Mouse (Mus musculus): Measurements from ENCODE around the gene Sh3gl1. TPM values are rescaled to one million over a fixed set of nuclear protein-coding genes. Genes with fewer than 3 reads are reported as not detected.

Sh3gl1 gene
- total and polyA plus RNA-seq, 3 experiments: 29.3 to 39.0 (median 38.0) TPM

- Histone ChIP-seq H3K36me3 (replicated peaks in 1 of 2; ENCODE audit: control insufficient read depth in 1 of 2, insufficient read depth in 1 of 2, low read length in 1 of 2) (peaks cover 41 to 88% of the 10 kb centered on the region in 2 experiments), H3K4me1 (ENCODE audit: control insufficient read depth in 1 of 2, insufficient read depth in 2 of 2) (peaks cover 29 to 67% of the 10 kb centered on the region in 2 experiments), H3K27ac (ENCODE audit: insufficient read depth, low read depth) (no peak overlapping the region), H3K79me2 (replicated peaks; ENCODE audit: control insufficient read depth, extremely low read depth, insufficient read depth, poor library complexity, severe bottlenecking) (peaks cover 15% of the 10 kb centered on the region), H3K27me3 (replicated peaks) (no peaks in the 10 kb centered on the region), H3K9ac (ENCODE audit: insufficient read depth, low read depth) (no peak overlapping the region), H3K4me2 (ENCODE audit: insufficient read depth, low read depth, poor library complexity, severe bottlenecking) (no peak overlapping the region), H3K9me3 (replicated peaks; ENCODE audit: low read length) (no peaks in the 10 kb centered on the region), H3K4me3 (replicated peaks in 1 of 3; ENCODE audit: low read depth in 2 of 3, low read length in 2 of 3, poor library complexity in 1 of 3) (no peak overlapping the region)
- TF ChIP-seq GABPA (IDR thresholded peaks at IDR 0.05; ENCODE audit: insufficient replicate concordance, low read depth, low read length) (no peak), CTCF (conservative IDR thresholded peaks at IDR 0.05 in 1 of 2, IDR thresholded peaks at IDR 0.05 in 1 of 2; ENCODE audit: low read depth in 2 of 2, low read length in 2 of 2) (peak in 1 of 2 experiments; percentile 10; a peak in 1 of 4 replicates), SIN3A (IDR thresholded peaks at IDR 0.05; ENCODE audit: low read length) (no peak), MAZ (IDR thresholded peaks at IDR 0.05; ENCODE audit: low read depth, low read length) (no peak)
- no peak for DNase-seq (ENCODE audit: extremely low read depth)
- in situ Hi-C loops (cut with MboI; ENCODE audit: low pct_ligation_motif_present, low pct_unique_long_range_greater_than_20kb, low sequenced_read_pairs): no loop called here
- dilution Hi-C loops (cut with MboI; ENCODE audit: extremely low pct_ligation_motif_present, extremely low pct_unique_long_range_greater_than_20kb, low sequenced_read_pairs): no loop called here
These were observed 15.1 kb downstream of the Sh3gl1 start for GRCm38 (mm10) chr17:56021161-56021910.

- H3K4me2 ChIP-seq (ENCODE audit: insufficient read depth, low read depth, poor library complexity, severe bottlenecking): no peak overlapping the region
- no peaks in the 10 kb centered on the region for H3K27me3 ChIP-seq (replicated peaks)
- in situ Hi-C loops (cut with MboI; ENCODE audit: low pct_ligation_motif_present, low pct_unique_long_range_greater_than_20kb, low sequenced_read_pairs) (no loop called here), dilution Hi-C loops (cut with MboI; ENCODE audit: extremely low pct_ligation_motif_present, extremely low pct_unique_long_range_greater_than_20kb, low sequenced_read_pairs) (no loop called here)
- no peak overlapping the region for H3K9ac ChIP-seq (ENCODE audit: insufficient read depth, low read depth)
- no peak for TF ChIP-seq ZKSCAN1 (IDR thresholded peaks at IDR 0.05; ENCODE audit: borderline replicate concordance, low read depth, low read length)
- TF ChIP-seq ZMIZ1 (IDR thresholded peaks at IDR 0.05; ENCODE audit: low read depth, low read length): 0 out of 2 replicates have a peak, but pooled peaks have one; percentile 19
- no peak for TF ChIP-seq POLR2AphosphoS2 (IDR thresholded peaks at IDR 0.05; ENCODE audit: low read depth, low read length)
- H3K27ac ChIP-seq (ENCODE audit: insufficient read depth, low read depth): no peak overlapping the region
- H3K36me3 ChIP-seq (replicated peaks in 1 of 2; ENCODE audit: control insufficient read depth in 1 of 2, insufficient read depth in 1 of 2, low read length in 1 of 2): peaks cover 49 to 89% of the 10 kb centered on the region in 2 experiments
- H3K9me3 ChIP-seq (replicated peaks; ENCODE audit: low read length): no peaks in the 10 kb centered on the region
- peaks cover 29 to 59% of the 10 kb centered on the region in 2 experiments for H3K4me1 ChIP-seq (ENCODE audit: control insufficient read depth in 1 of 2, insufficient read depth in 2 of 2)
- H3K4me3 ChIP-seq (replicated peaks in 1 of 3; ENCODE audit: low read depth in 2 of 3, low read length in 2 of 3, poor library complexity in 1 of 3): no peak overlapping the region
- DNase-seq (ENCODE audit: extremely low read depth): no peak
- peaks cover 13% of the 10 kb centered on the region for H3K79me2 ChIP-seq (replicated peaks; ENCODE audit: control insufficient read depth, extremely low read depth, insufficient read depth, poor library complexity, severe bottlenecking)
These were observed 15.9 kb downstream of the Sh3gl1 start for GRCm38 (mm10) chr17:56020400-56021084.

DNA sequence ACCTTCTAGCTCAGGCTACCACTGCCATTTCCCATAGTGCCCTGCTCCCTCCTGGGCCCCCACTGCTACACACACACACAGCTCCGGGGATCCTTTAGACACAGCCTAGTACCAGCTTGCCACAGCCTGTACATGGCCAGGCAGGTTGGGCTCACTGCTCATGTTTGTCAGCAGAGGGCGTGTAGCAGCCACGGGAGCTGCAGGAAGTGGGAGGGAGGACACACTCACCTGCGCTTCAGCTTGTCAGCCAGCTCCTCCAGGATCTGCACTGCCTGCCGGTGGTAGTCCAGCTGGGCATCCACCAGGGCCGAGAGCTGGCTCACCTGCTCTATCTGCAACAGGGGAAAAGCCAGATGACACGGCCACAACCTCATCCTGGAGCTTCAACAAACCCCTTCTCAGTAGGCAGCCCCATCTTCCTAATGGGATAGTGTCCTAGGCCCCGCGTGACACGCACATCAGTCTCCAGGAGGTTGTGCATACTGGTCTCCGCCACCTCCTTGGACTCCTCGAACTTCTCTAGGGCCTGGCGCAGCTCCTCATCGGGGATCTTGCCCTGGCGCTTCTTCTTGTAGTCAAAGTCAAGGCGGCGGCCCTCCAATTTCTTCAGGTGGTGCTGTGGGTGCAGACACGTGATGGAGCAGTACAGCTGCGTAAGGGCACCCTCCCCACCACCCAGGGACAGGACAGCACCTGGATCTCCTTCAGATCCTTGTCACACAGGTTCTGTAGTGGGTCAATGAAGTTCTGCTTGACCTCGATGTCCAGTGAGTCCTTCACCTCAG, 17.9 kb downstream of the Sh3gl1 start:
- no peaks in the 10 kb centered on the region for H3K27me3 ChIP-seq (replicated peaks)
- H3K4me1 ChIP-seq (ENCODE audit: control insufficient read depth in 1 of 2, insufficient read depth in 2 of 2): peaks cover 17 to 40% of the 10 kb centered on the region in 2 experiments
- H3K36me3 ChIP-seq (replicated peaks in 1 of 2; ENCODE audit: control insufficient read depth in 1 of 2, insufficient read depth in 1 of 2, low read length in 1 of 2): peaks cover 54 to 85% of the 10 kb centered on the region in 2 experiments
- H3K27ac ChIP-seq (ENCODE audit: insufficient read depth, low read depth): no peak overlapping the region
- H3K79me2 ChIP-seq (replicated peaks; ENCODE audit: control insufficient read depth, extremely low read depth, insufficient read depth, poor library complexity, severe bottlenecking): peaks cover 5% of the 10 kb centered on the region
- no peak overlapping the region for H3K4me2 ChIP-seq (ENCODE audit: insufficient read depth, low read depth, poor library complexity, severe bottlenecking)
- DNase-seq (ENCODE audit: extremely low read depth): no peak
- H3K9ac ChIP-seq (ENCODE audit: insufficient read depth, low read depth): no peak overlapping the region
- dilution Hi-C loops (cut with MboI; ENCODE audit: extremely low pct_ligation_motif_present, extremely low pct_unique_long_range_greater_than_20kb, low sequenced_read_pairs) (no loop called here), in situ Hi-C loops (cut with MboI; ENCODE audit: low pct_ligation_motif_present, low pct_unique_long_range_greater_than_20kb, low sequenced_read_pairs) (no loop called here)
- no peaks in the 10 kb centered on the region for H3K9me3 ChIP-seq (replicated peaks; ENCODE audit: low read length)
- no peak overlapping the region for H3K4me3 ChIP-seq (replicated peaks in 1 of 3; ENCODE audit: low read depth in 2 of 3, low read length in 2 of 3, poor library complexity in 1 of 3)
- TF ChIP-seq ZKSCAN1 (IDR thresholded peaks at IDR 0.05; ENCODE audit: borderline replicate concordance, low read depth, low read length) (no peak), JUND (conservative IDR thresholded peaks at IDR 0.05; ENCODE audit: low read depth, low read length) (no peak), GABPA (IDR thresholded peaks at IDR 0.05; ENCODE audit: insufficient replicate concordance, low read depth, low read length) (no peak), ELF1 (IDR thresholded peaks at IDR 0.05; ENCODE audit: low read depth, low read length) (peak; percentile 31; the same call in 1 of the 2 replicates), BHLHE40 (IDR thresholded peaks at IDR 0.05; ENCODE audit: low read depth, low read length) (no peak), SMC3 (IDR thresholded peaks at IDR 0.05; ENCODE audit: low read depth, low read length) (peak; percentile 43), MAX (IDR thresholded peaks at IDR 0.05; ENCODE audit: low read length) (no peak), POLR2AphosphoS2 (IDR thresholded peaks at IDR 0.05; ENCODE audit: low read depth, low read length) (no peak), ETS1 (conservative IDR thresholded peaks at IDR 0.05; ENCODE audit: low read depth, low read length) (no peak), USF1 (IDR thresholded peaks at IDR 0.05; ENCODE audit: low read depth, low read length) (no peak), CHD2 (IDR thresholded peaks at IDR 0.05; ENCODE audit: low read length) (no peak), KAT2A (IDR thresholded peaks at IDR 0.05; ENCODE audit: insufficient replicate concordance, low read length) (no peak), TBP (conservative IDR thresholded peaks at IDR 0.05; ENCODE audit: low read depth, low read length) (no peak), USF2 (conservative IDR thresholded peaks at IDR 0.05; ENCODE audit: low read depth, low read length) (no peak), POLR2A (IDR thresholded peaks at IDR 0.05; ENCODE audit: low read depth, low read length) (no peak), HCFC1 (IDR thresholded peaks at IDR 0.05; ENCODE audit: low read depth, low read length) (no peak), NELFE (IDR thresholded peaks at IDR 0.05; ENCODE audit: low read depth, low read length) (no peak)
